Mouse (Mus musculus) liver, adult 2 months (tissue): ENCODE data around the gene Mrnip.

Source experiments
- CTCF ChIP-seq: fragments of 200-500 bp; IDR thresholded peaks from 2 replicates; pipeline ENCODE4 v1.5.1; 2011; ENCODE audit warnings: low read depth, low read length, control low read depth
- POLR2A ChIP-seq: fragments of 200-500 bp; IDR thresholded peaks from 2 replicates; pipeline ENCODE4 v1.6.1; 2011; ENCODE audit warnings: low read length, control low read depth; ENCODE audit not compliant: insufficient read depth; ENCODE audit errors: extremely low read depth

GRCm38 (mm10) chr11:50134136-50134859 is 39.9 kb upstream of the Mrnip start:
- TF ChIP-seq CTCF (no peak), POLR2A (no peak)
